Mouse (Mus musculus) forebrain, postnatal 0 days (tissue): ENCODE results near the gene Chrm1. TPM values are rescaled to one million over a fixed set of nuclear protein-coding genes. Genes with fewer than 3 reads are reported as not detected.
A peak's percentile ranks its signal among the peaks of the same experiment; 100 is the strongest.
"Not testable (repeated sequence)": the region's sequence is repeated elsewhere in the genome, so short reads cannot be mapped to it uniquely, and the experiment has no call there.

ENCODE experiments used
- ATAC-seq: fragments of 200-750 bp; cut with Nextera tagmentation; 2 replicates; pipeline ENCODE4 v1.8.0; 2017; ENCODE audit warnings: mild to moderate bottlenecking, moderate library complexity
- DNase-seq: peaks from one replicate; pipeline ENCODE4 v3.0.0-alpha.2; 2015
- H3K27ac ChIP-seq: fragments of 300-500 bp; sonication (generic); 2 replicates; pipeline ENCODE4 v1.5.1; 2014; ENCODE audit warnings: low read depth, mild to moderate bottlenecking, antibody characterized with exemption, low read length, moderate library complexity, mixed read lengths
- H3K27me3 ChIP-seq: fragments of 300-500 bp; sonication (generic); 2 replicates; pipeline ENCODE4 v1.6.1; 2014; ENCODE audit warnings: mild to moderate bottlenecking, low read length, mixed read lengths; ENCODE audit not compliant: insufficient read depth
- H3K36me3 ChIP-seq: fragments of 300-500 bp; sonication (generic); 2 replicates; pipeline ENCODE4 v1.6.1; 2014; ENCODE audit warnings: mild to moderate bottlenecking, moderate library complexity; ENCODE audit not compliant: insufficient read depth
- H3K4me1 ChIP-seq: fragments of 300-500 bp; sonication (generic); 2 replicates; pipeline ENCODE4 v1.6.1; 2014; ENCODE audit warnings: antibody characterized with exemption; ENCODE audit not compliant: insufficient read depth
- H3K4me2 ChIP-seq: fragments of 300-500 bp; sonication (generic); 2 replicates; pipeline ENCODE4 v1.6.1; 2014; ENCODE audit warnings: low read depth, mild to moderate bottlenecking, moderate library complexity
- H3K4me3 ChIP-seq: fragments of 300-500 bp; sonication (generic); 2 replicates; pipeline ENCODE4 v1.5.1; 2014; ENCODE audit warnings: low read depth, low read length, mixed read lengths
- H3K9ac ChIP-seq: fragments of 300-500 bp; sonication (generic); 2 replicates; pipeline ENCODE4 v1.6.1; 2014; ENCODE audit warnings: mild to moderate bottlenecking
- H3K9me3 ChIP-seq: fragments of 300-500 bp; sonication (generic); 2 replicates; pipeline ENCODE4 v1.6.1; 2016; ENCODE audit warnings: low read length
- CTCF ChIP-seq: sonication (generic); IDR thresholded peaks from 2 replicates; pipeline ENCODE4 v1.5.1; 2016; ENCODE audit warnings: antibody characterized with exemption, control low read depth, low read depth
- WGBS: fragments of 180-500 bp; shearing (Covaris S2); extraction: QIAGEN DNeasy Blood & Tissue Kit; methylation state at CpG from one replicate; pipeline ENCODE4 v1.1.7; 2014; 5-methylcytosine and 5-hydroxymethylcytosine counted together
- polyA plus RNA-seq: library from polyadenylated mRNA; unstranded; fragments of >200 nt; fragmentation: Nextera tagmentation; extraction: Ambion mirVana; gene quantifications from 2 replicates; pipeline ENCODE4 v1.2.1, GENCODE M21; 2015
- total RNA-seq: library from RNA; depleted of rRNA; stranded (reverse); fragments of >200 nt; gene quantifications from 2 replicates; pipeline ENCODE4 v1.2.3, GENCODE M21; 2014

Chrm1 gene
- total and polyA plus RNA-seq, 2 experiments from 2014 or later: 14.9 to 17.0 TPM

GRCm38 (mm10) chr19:8715868-8716766 lies 52.5 kb downstream of the Chrm1 start:
- Histone ChIP-seq H3K27ac (no peak overlapping the region), H3K36me3 (0 out of 2 replicates have a peak, but pooled peaks cover 7% of the 10 kb centered on the region), H3K4me1 (peaks cover 13% of the 10 kb centered on the region), H3K4me2 (no peak overlapping the region), H3K4me3 (no peak overlapping the region), H3K27me3 (no peaks in the 10 kb centered on the region), H3K9ac (no peak overlapping the region), H3K9me3 (no peaks in the 10 kb centered on the region)
- ATAC-seq (no peak), DNase-seq (no peak)
- TF ChIP-seq CTCF: no peak
- WGBS: 74% methylated on average over 10 of the region's 10 CpGs

- Histone ChIP-seq H3K27me3 (no peaks in the 10 kb centered on the region), H3K27ac (no peak overlapping the region), H3K4me1 (peaks cover 12% of the 10 kb centered on the region), H3K36me3 (0 out of 2 replicates have a peak, but pooled peaks cover 2% of the 10 kb centered on the region), H3K9ac (no peak overlapping the region), H3K4me2 (no peak overlapping the region), H3K4me3 (no peak overlapping the region), H3K9me3 (no peaks in the 10 kb centered on the region)
- ATAC-seq (no peak), DNase-seq (no peak)
- TF ChIP-seq CTCF: no peak
- 78% methylated on average over 8 of the region's 10 CpGs for WGBS
These were observed 53.3 kb downstream of the Chrm1 start for GRCm38 (mm10) chr19:8716767-8717475.

- peak; percentile 65 for DNase-seq
- ATAC-seq: no peak
- Histone ChIP-seq H3K4me1 (peaks cover 7% of the 10 kb centered on the region; the same call in 1 of the 2 replicates), H3K9me3 (no peaks in the 10 kb centered on the region), H3K36me3 (no peaks in the 10 kb centered on the region), H3K4me2 (no peak overlapping the region), H3K27ac (no peak overlapping the region), H3K9ac (no peak overlapping the region), H3K4me3 (no peak overlapping the region), H3K27me3 (no peaks in the 10 kb centered on the region)
- 70% methylated on average over 3 of the region's 3 CpGs for WGBS
- peak; percentile 81 for TF ChIP-seq CTCF
These were observed 54.8 kb downstream of the Chrm1 start for GRCm38 (mm10) chr19:8718357-8718756.

DNA sequence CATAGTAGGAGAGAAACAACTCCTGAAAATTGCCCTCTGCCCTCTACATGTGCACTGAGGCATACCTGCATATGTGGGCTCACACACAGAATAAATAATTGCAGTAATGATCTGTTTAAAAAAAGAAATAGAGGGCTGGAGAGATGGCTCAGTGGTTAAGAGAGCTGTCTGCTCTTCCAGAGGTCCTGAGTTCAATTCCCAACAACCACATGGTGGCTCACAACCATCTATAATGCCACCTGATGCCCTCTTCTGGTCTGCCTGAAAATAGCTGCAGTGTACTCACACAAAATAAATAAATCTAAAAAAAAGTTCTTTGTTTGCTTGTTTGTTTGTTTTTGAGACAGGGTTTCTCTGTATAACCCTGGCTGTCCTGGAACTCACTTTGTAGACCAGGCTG lies 55.4 kb downstream of the Chrm1 start:
- ATAC-seq, H3K9ac ChIP-seq, H3K4me2 ChIP-seq, H3K9me3 ChIP-seq, DNase-seq, H3K4me3 ChIP-seq, H3K4me1 ChIP-seq, H3K36me3 ChIP-seq, H3K27me3 ChIP-seq, H3K27ac ChIP-seq: not testable (repeated sequence)

- Histone ChIP-seq H3K4me2 (peak overlapping the region; percentile 55), H3K27me3 (no peaks in the 10 kb centered on the region)
- no peak for ATAC-seq
These were observed 57.8 kb downstream of the Chrm1 start for GRCm38 (mm10) chr19:8721378-8721777.

GRCm38 (mm10) chr19:8722021-8722420 lies 58.4 kb downstream of the Chrm1 start:
- Histone ChIP-seq H3K9me3 (no peaks in the 10 kb centered on the region), H3K4me2 (peak overlapping the region; percentile 55), H3K27ac (0 out of 2 replicates have a peak overlapping the region, but pooled peaks have one; percentile 99), H3K9ac (peak overlapping the region; percentile 84), H3K4me1 (peaks cover 12% of the 10 kb centered on the region), H3K27me3 (no peaks in the 10 kb centered on the region), H3K36me3 (peaks cover 23% of the 10 kb centered on the region), H3K4me3 (peak overlapping the region; percentile 85)
- ATAC-seq (no peak), DNase-seq (no peak)
- no peak for TF ChIP-seq CTCF
- 57% methylated on average over 4 of the region's 4 CpGs for WGBS

More at GRCm38 (mm10) chr19:8721378-8721777, 57.8 kb downstream of the Chrm1 start:
- H3K9me3 ChIP-seq: no peaks in the 10 kb centered on the region
- H3K4me3 ChIP-seq: no peak overlapping the region
- no peak overlapping the region for H3K9ac ChIP-seq
- 76% methylated on average over 1 of the region's 1 CpGs for WGBS
- H3K36me3 ChIP-seq: peaks cover 16% of the 10 kb centered on the region
- H3K27ac ChIP-seq: no peak overlapping the region
- no peak for TF ChIP-seq CTCF
- peaks cover 12% of the 10 kb centered on the region for H3K4me1 ChIP-seq
- no peak for DNase-seq

DNA sequence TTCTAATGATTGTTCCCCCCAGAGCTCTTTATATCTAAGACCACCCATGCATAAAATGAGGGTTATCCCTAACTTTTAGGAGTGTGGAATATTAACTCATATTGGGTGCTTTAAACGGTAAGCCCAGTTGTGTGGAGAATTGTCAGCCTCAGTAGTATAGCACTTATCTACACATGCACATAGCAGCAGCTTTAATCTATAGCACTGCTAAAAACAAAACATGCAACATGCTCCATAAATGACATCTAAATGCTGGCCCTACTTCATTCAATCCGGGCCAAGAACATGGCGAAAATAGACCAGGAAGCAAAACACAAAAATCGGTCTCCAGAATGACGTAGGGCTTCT lies 58.9 kb downstream of the Chrm1 start:
- Histone ChIP-seq H3K4me1 (peaks cover 12% of the 10 kb centered on the region), H3K4me2 (peak overlapping the region; percentile 55), H3K4me3 (peak overlapping the region; percentile 85), H3K9me3 (no peaks in the 10 kb centered on the region), H3K27me3 (no peaks in the 10 kb centered on the region), H3K36me3 (peaks cover 23% of the 10 kb centered on the region), H3K27ac (peak overlapping the region; percentile 99), H3K9ac (peak overlapping the region; percentile 84)
- ATAC-seq (no peak), DNase-seq (no peak)
- no peak for TF ChIP-seq CTCF
- 2% methylated on average over 5 of the region's 5 CpGs for WGBS
